Mouse (Mus musculus) bone marrow macrophage, adult 2 months (primary cell): ENCODE results near the gene Mknk2.

ENCODE experiments used
- CTCF ChIP-seq: IDR thresholded peaks from 2 replicates; pipeline ENCODE4 v1.5.1; 2012; ENCODE audit warnings: low read depth, mild to moderate bottlenecking, low read length, moderate library complexity
- POLR2A ChIP-seq: IDR thresholded peaks from 2 replicates; pipeline ENCODE4 v1.6.1; 2012; ENCODE audit warnings: mild to moderate bottlenecking, low read depth, low read length, borderline replicate concordance

DNA sequence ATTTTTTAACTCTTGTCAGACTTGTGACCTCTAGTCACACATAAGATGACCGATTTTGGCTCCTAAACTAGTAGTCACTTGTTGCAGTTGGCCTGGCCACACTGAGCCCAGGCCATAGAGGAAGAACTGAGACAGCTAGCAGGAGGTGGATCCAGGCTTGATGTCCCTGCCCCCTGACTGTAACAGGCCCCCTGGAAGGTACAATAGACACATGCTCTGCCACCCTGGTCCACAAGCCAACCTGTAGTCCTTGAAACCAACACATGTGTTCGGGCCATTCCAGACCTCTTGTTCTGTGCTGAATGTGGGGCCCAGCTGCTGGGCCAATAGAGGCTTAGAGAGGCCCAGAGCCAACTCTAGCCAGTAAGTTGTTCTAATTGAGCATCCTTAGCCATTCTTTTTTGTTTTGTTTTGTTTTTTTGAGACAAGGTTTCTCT, 2.4 kb upstream of the Mknk2 start:
- TF ChIP-seq CTCF = no peak
- no peak for TF ChIP-seq POLR2A
